16 mouse cellular contexts compared by ENCODE assay signal in the genomic region with DNA sequence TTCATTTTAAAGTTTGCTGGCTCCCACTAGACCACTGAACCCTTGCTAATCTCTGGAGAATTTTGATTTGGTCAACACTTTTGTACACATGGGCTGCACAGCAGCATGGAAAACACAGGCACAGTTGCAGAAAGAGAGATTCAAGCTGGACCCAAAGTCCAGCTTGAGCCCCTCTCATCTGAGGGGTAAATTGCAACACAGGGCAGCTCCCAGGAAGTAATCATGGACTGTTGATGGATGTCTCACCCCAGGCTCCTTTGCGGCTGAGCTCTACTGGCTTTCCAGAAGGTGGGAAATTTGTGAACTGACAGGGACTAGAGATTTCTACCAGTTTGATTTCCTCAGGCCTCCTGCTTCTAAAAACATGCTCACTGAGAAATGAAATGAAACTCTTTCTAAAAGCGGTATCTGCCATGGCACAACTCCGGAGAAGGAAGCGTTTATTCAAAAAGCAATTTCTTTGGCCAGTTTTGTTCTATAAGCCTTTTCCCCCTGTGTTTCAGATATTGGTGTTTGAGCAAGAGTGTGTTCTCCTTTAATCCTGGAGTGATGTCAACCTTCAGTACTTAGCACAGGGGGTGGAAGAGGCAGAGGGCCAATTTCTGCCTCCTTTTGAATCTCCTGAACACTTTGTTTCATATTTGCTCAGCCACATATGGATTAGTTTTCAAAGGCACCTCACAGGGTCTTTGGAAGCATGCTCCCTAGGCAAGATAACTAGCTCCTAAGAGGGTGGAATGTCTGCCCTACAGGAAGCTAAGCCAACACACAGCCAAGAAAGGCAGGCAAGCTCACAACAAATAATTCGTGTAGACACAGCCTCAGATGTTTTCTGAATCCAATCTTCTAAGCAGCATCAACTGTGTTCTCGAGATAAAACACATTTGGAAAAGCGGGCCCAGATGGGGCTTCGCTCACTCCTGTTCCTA.
DNase-seq lines count a peak whose midpoint lies in the region; ATAC-seq and TF ChIP-seq lines count a peak whose summit lies in the region.
"Had no signal": no experiment of that assay in that cellular context is flagged by ENCODE, and none has a peak within 500 bp of the region (broad histone marks: within the 10 kb centered on the region; RNA-seq: fewer than 3 reads in every experiment).

No protein-coding gene starts in this region.

- H3K27ac ChIP-seq in midbrain, postnatal 0 days (ENCODE audit: low read depth, low read length), result no peak overlapping the region
- H3K27ac ChIP-seq: limb, embryonic 13.5 days had no signal

- no peaks in the 10 kb centered on the region for H3K4me1 ChIP-seq in midbrain, postnatal 0 days (ENCODE audit: insufficient read depth, low read length)
- H3K4me1 ChIP-seq: limb, embryonic 13.5 days had no signal

- no peak overlapping the region for H3K4me2 ChIP-seq in midbrain, postnatal 0 days (ENCODE audit: low read depth, low read length, poor library complexity, severe bottlenecking)
- H3K4me2 ChIP-seq: heart, embryonic 11.5 days; limb, embryonic 13.5 days had no signal

- no peak for DNase-seq in frontal cortex, postnatal 14 days (ENCODE audit: low spot score in 2 of 2)
- DNase-seq in lung, postnatal 10 days, result peak; percentile 6
- no peak for DNase-seq in lung, postnatal 36 days
- peak; percentile 14 for DNase-seq in brain, embryonic 18.5 days (ENCODE audit: low read depth, low spot score)
- DNase-seq in midbrain, postnatal 0 days (ENCODE audit: low spot score), result peak; percentile 11
- DNase-seq in kidney, adult 9 months, result no peak
- no peak for DNase-seq in cerebellum, adult 11 months
- DNase-seq: adrenal gland, postnatal 36 days; B cell, adult 2 months; cerebellum, adult 2 months; gastrocnemius, postnatal 10 days; kidney, postnatal 36 days; thymus, adult 18-20 months had no signal

- no peaks in the 10 kb centered on the region for H3K9me3 ChIP-seq in midbrain, postnatal 0 days (ENCODE audit: low read length)
- H3K9me3 ChIP-seq: limb, embryonic 13.5 days had no signal

- H3K36me3 ChIP-seq in midbrain, postnatal 0 days (ENCODE audit: insufficient read depth, low read length), result no peaks in the 10 kb centered on the region
- H3K36me3 ChIP-seq: limb, embryonic 13.5 days had no signal

- no peak overlapping the region for H3K9ac ChIP-seq in midbrain, postnatal 0 days (replicated peaks; ENCODE audit: low read length, poor library complexity, severe bottlenecking)
- H3K9ac ChIP-seq: limb, embryonic 13.5 days had no signal

- peak; percentile 86 for ATAC-seq in frontal cortex, adult (ENCODE audit: low TSS enrichment)
- no peak for ATAC-seq in midbrain, postnatal 0 days (ENCODE audit: low FRiP score)

- H3K27me3 ChIP-seq in midbrain, postnatal 0 days (ENCODE audit: insufficient read depth, low read length), result no peaks in the 10 kb centered on the region
- H3K27me3 ChIP-seq: limb, embryonic 13.5 days had no signal

- no peak overlapping the region for H3K4me3 ChIP-seq in midbrain, postnatal 0 days (ENCODE audit: low read depth, low read length)
- H3K4me3 ChIP-seq: limb, embryonic 13.5 days had no signal

- no peak for TF ChIP-seq CTCF in midbrain, postnatal 0 days (IDR thresholded peaks at IDR 0.05)

- 70% methylated on average over 8 of the region's 8 CpGs for WGBS in midbrain, postnatal 0 days

Comparison
In these comparisons a context has a peak if more than half of its experiments do, and no peak if none do; other contexts are left out.
1. DNase-seq: peak in lung, postnatal 10 days (single experiment), brain, embryonic 18.5 days (single experiment) and midbrain, postnatal 0 days (single experiment); none in frontal cortex, postnatal 14 days (0 of 2), lung, postnatal 36 days (single experiment), kidney, adult 9 months (single experiment) and cerebellum, adult 11 months (single experiment).